Mouse (Mus musculus) ES-Bruce4 (cell line): ENCODE results near the gene G3bp2.

Source experiments
- CTCF ChIP-seq: IDR thresholded peaks from one replicate; pipeline ENCODE4 v1.8.1; 2011; ENCODE audit warnings: low read depth, low read length
- EP300 ChIP-seq: IDR thresholded peaks from 2 replicates; pipeline ENCODE4 v1.6.1; 2011; ENCODE audit warnings: low read depth, low read length; ENCODE audit not compliant: insufficient read depth
- POLR2A ChIP-seq: IDR thresholded peaks from one replicate; pipeline ENCODE4 v1.8.1; 2011; ENCODE audit warnings: low read length; ENCODE audit not compliant: insufficient read depth

GRCm38 (mm10) chr5:92052866-92053265, 30.7 kb downstream of the G3bp2 start:
- TF ChIP-seq CTCF (no peak), POLR2A (no peak), EP300 (no peak)
